Mouse (Mus musculus): ENCODE results near the gene Pde4d. TPM values are rescaled to one million over a fixed set of nuclear protein-coding genes. Genes with fewer than 3 reads are reported as not detected.
"Not testable (repeated sequence)": the region's sequence is repeated elsewhere in the genome, so short reads cannot be mapped to it uniquely, and the experiment has no call there.

Gene Pde4d
- polyA plus RNA-seq, 1 experiment from 2014 or later, result 18.6 TPM

- H3K36me3 ChIP-seq (ENCODE audit: control insufficient read depth, insufficient read depth, low read length), result no peaks in the 10 kb centered on the region
- no peaks in the 10 kb centered on the region for H3K9me3 ChIP-seq (ENCODE audit: control insufficient read depth, low read length)
- no peak overlapping the region for H3K9ac ChIP-seq (ENCODE audit: low read length)
- DNase-seq (ENCODE audit: low spot score) (no peak), ATAC-seq (replicated peaks; ENCODE audit: low FRiP score, low TSS enrichment, low read depth) (no peak)
- no peak overlapping the region for H3K27ac ChIP-seq (ENCODE audit: low read depth)
- H3K4me3 ChIP-seq (ENCODE audit: low read depth, low read length), result no peak overlapping the region
- H3K27me3 ChIP-seq (replicated peaks; ENCODE audit: control insufficient read depth, insufficient read depth, low read length), result no peaks in the 10 kb centered on the region
- 86% methylated on average over 3 of the region's 3 CpGs for WGBS
- no peak overlapping the region for H3K4me2 ChIP-seq (ENCODE audit: low read length)
- no peaks in the 10 kb centered on the region for H3K4me1 ChIP-seq (replicated peaks; ENCODE audit: control insufficient read depth, insufficient read depth, low read length)
Measured at GRCm38 (mm10) chr13:108714032-108714431, 264.3 kb downstream of the Pde4d start.

GRCm38 (mm10) chr13:108715029-108715428 lies 265.3 kb downstream of the Pde4d start:
- Histone ChIP-seq H3K4me1 (replicated peaks; ENCODE audit: control insufficient read depth, insufficient read depth, low read length) (no peaks in the 10 kb centered on the region), H3K4me2 (ENCODE audit: low read length) (no peak overlapping the region), H3K27me3 (replicated peaks; ENCODE audit: control insufficient read depth, insufficient read depth, low read length) (no peaks in the 10 kb centered on the region), H3K36me3 (ENCODE audit: control insufficient read depth, insufficient read depth, low read length) (no peaks in the 10 kb centered on the region), H3K27ac (ENCODE audit: low read depth) (no peak overlapping the region), H3K4me3 (ENCODE audit: low read depth, low read length) (no peak overlapping the region), H3K9me3 (ENCODE audit: control insufficient read depth, low read length) (no peaks in the 10 kb centered on the region), H3K9ac (ENCODE audit: low read length) (no peak overlapping the region)
- 82% methylated on average over 3 of the region's 3 CpGs for WGBS
- ATAC-seq (replicated peaks; ENCODE audit: low FRiP score, low TSS enrichment, low read depth), result no peak
- DNase-seq (ENCODE audit: low spot score), result no peak

- WGBS, result 75% methylated on average over 5 of the region's 5 CpGs
Measured at GRCm38 (mm10) chr13:108722234-108722633, 272.5 kb downstream of the Pde4d start.

GRCm38 (mm10) chr13:108734356-108734755 lies 284.6 kb downstream of the Pde4d start:
- not testable (repeated sequence) for ATAC-seq (replicated peaks; ENCODE audit: low FRiP score, low TSS enrichment, low read depth); DNase-seq (ENCODE audit: low spot score); H3K4me3 ChIP-seq (ENCODE audit: low read depth, low read length); H3K27ac ChIP-seq (ENCODE audit: low read depth); H3K4me2 ChIP-seq (ENCODE audit: low read length); H3K9me3 ChIP-seq (ENCODE audit: control insufficient read depth, low read length); H3K27me3 ChIP-seq (replicated peaks; ENCODE audit: control insufficient read depth, insufficient read depth, low read length); H3K36me3 ChIP-seq (ENCODE audit: control insufficient read depth, insufficient read depth, low read length); H3K4me1 ChIP-seq (replicated peaks; ENCODE audit: control insufficient read depth, insufficient read depth, low read length); H3K9ac ChIP-seq (ENCODE audit: low read length)
- 91% methylated on average over 2 of the region's 2 CpGs for WGBS

More at GRCm38 (mm10) chr13:108722234-108722633, 272.5 kb downstream of the Pde4d start:
- Histone ChIP-seq H3K4me2 (ENCODE audit: low read length) (no peak overlapping the region), H3K9ac (ENCODE audit: low read length) (no peak overlapping the region), H3K27ac (ENCODE audit: low read depth) (no peak overlapping the region), H3K36me3 (ENCODE audit: control insufficient read depth, insufficient read depth, low read length) (no peaks in the 10 kb centered on the region), H3K27me3 (replicated peaks; ENCODE audit: control insufficient read depth, insufficient read depth, low read length) (no peaks in the 10 kb centered on the region), H3K4me1 (replicated peaks; ENCODE audit: control insufficient read depth, insufficient read depth, low read length) (no peaks in the 10 kb centered on the region), H3K4me3 (ENCODE audit: low read depth, low read length) (no peak overlapping the region), H3K9me3 (ENCODE audit: control insufficient read depth, low read length) (no peaks in the 10 kb centered on the region)
- DNase-seq (ENCODE audit: low spot score) (no peak), ATAC-seq (replicated peaks; ENCODE audit: low FRiP score, low TSS enrichment, low read depth) (no peak)

GRCm38 (mm10) chr13:108751155-108751840 lies 301.6 kb downstream of the Pde4d start:
- H3K36me3 ChIP-seq (ENCODE audit: control insufficient read depth, insufficient read depth, low read length), result no peaks in the 10 kb centered on the region
- 79% methylated on average over 3 of the region's 3 CpGs for WGBS
- H3K4me3 ChIP-seq (ENCODE audit: low read depth, low read length), result no peak overlapping the region
- H3K4me2 ChIP-seq (ENCODE audit: low read length), result no peak overlapping the region
- H3K9me3 ChIP-seq (ENCODE audit: control insufficient read depth, low read length), result no peaks in the 10 kb centered on the region
- no peak overlapping the region for H3K9ac ChIP-seq (ENCODE audit: low read length)
- ATAC-seq (replicated peaks; ENCODE audit: low FRiP score, low TSS enrichment, low read depth) (no peak), DNase-seq (ENCODE audit: low spot score) (no peak)
- no peaks in the 10 kb centered on the region for H3K27me3 ChIP-seq (replicated peaks; ENCODE audit: control insufficient read depth, insufficient read depth, low read length)
- H3K27ac ChIP-seq (ENCODE audit: low read depth), result no peak overlapping the region
- H3K4me1 ChIP-seq (replicated peaks; ENCODE audit: control insufficient read depth, insufficient read depth, low read length), result no peaks in the 10 kb centered on the region

GRCm38 (mm10) chr13:108757477-108757876 lies 307.7 kb downstream of the Pde4d start:
- DNase-seq (ENCODE audit: low spot score) (no peak), ATAC-seq (replicated peaks; ENCODE audit: low FRiP score, low TSS enrichment, low read depth) (no peak)
- H3K27ac ChIP-seq (ENCODE audit: low read depth), result no peak overlapping the region
- no peak overlapping the region for H3K4me2 ChIP-seq (ENCODE audit: low read length)
- H3K36me3 ChIP-seq (ENCODE audit: control insufficient read depth, insufficient read depth, low read length), result no peaks in the 10 kb centered on the region
- 87% methylated on average over 7 of the region's 7 CpGs for WGBS
- no peaks in the 10 kb centered on the region for H3K4me1 ChIP-seq (replicated peaks; ENCODE audit: control insufficient read depth, insufficient read depth, low read length)
- H3K9me3 ChIP-seq (ENCODE audit: control insufficient read depth, low read length), result no peaks in the 10 kb centered on the region
- H3K27me3 ChIP-seq (replicated peaks; ENCODE audit: control insufficient read depth, insufficient read depth, low read length), result no peaks in the 10 kb centered on the region
- H3K9ac ChIP-seq (ENCODE audit: low read length), result no peak overlapping the region
- no peak overlapping the region for H3K4me3 ChIP-seq (ENCODE audit: low read depth, low read length)

- H3K27ac ChIP-seq (ENCODE audit: low read depth), result no peak overlapping the region
- no peaks in the 10 kb centered on the region for H3K36me3 ChIP-seq (ENCODE audit: control insufficient read depth, insufficient read depth, low read length)
- no peak overlapping the region for H3K9ac ChIP-seq (ENCODE audit: low read length)
- no peaks in the 10 kb centered on the region for H3K9me3 ChIP-seq (ENCODE audit: control insufficient read depth, low read length)
- no peak overlapping the region for H3K4me3 ChIP-seq (ENCODE audit: low read depth, low read length)
- H3K4me2 ChIP-seq (ENCODE audit: low read length), result no peak overlapping the region
- DNase-seq (ENCODE audit: low spot score), result no peak
- no peaks in the 10 kb centered on the region for H3K4me1 ChIP-seq (replicated peaks; ENCODE audit: control insufficient read depth, insufficient read depth, low read length)
- ATAC-seq (replicated peaks; ENCODE audit: low FRiP score, low TSS enrichment, low read depth), result no peak
- H3K27me3 ChIP-seq (replicated peaks; ENCODE audit: control insufficient read depth, insufficient read depth, low read length), result no peaks in the 10 kb centered on the region
- WGBS, result 76% methylated on average over 4 of the region's 4 CpGs
Measured at GRCm38 (mm10) chr13:108758331-108758730, 308.6 kb downstream of the Pde4d start.

GRCm38 (mm10) chr13:108759140-108759539 lies 309.4 kb downstream of the Pde4d start:
- no peak for DNase-seq (ENCODE audit: low spot score)
- WGBS, result 86% methylated on average over 4 of the region's 4 CpGs

GRCm38 (mm10) chr13:108763295-108763694 lies 313.5 kb downstream of the Pde4d start:
- ATAC-seq (replicated peaks; ENCODE audit: low FRiP score, low TSS enrichment, low read depth) (no peak), DNase-seq (ENCODE audit: low spot score) (no peak)
- Histone ChIP-seq H3K4me2 (ENCODE audit: low read length) (no peak overlapping the region), H3K4me1 (replicated peaks; ENCODE audit: control insufficient read depth, insufficient read depth, low read length) (no peaks in the 10 kb centered on the region), H3K27me3 (replicated peaks; ENCODE audit: control insufficient read depth, insufficient read depth, low read length) (no peaks in the 10 kb centered on the region), H3K9me3 (ENCODE audit: control insufficient read depth, low read length) (no peaks in the 10 kb centered on the region), H3K36me3 (ENCODE audit: control insufficient read depth, insufficient read depth, low read length) (no peaks in the 10 kb centered on the region), H3K9ac (ENCODE audit: low read length) (no peak overlapping the region), H3K4me3 (ENCODE audit: low read depth, low read length) (no peak overlapping the region), H3K27ac (ENCODE audit: low read depth) (no peak overlapping the region)
- 82% methylated on average over 3 of the region's 3 CpGs for WGBS

More at GRCm38 (mm10) chr13:108759140-108759539, 309.4 kb downstream of the Pde4d start:
- Histone ChIP-seq H3K4me1 (replicated peaks; ENCODE audit: control insufficient read depth, insufficient read depth, low read length) (no peaks in the 10 kb centered on the region), H3K27me3 (replicated peaks; ENCODE audit: control insufficient read depth, insufficient read depth, low read length) (no peaks in the 10 kb centered on the region), H3K9me3 (ENCODE audit: control insufficient read depth, low read length) (no peaks in the 10 kb centered on the region), H3K4me2 (ENCODE audit: low read length) (no peak overlapping the region), H3K36me3 (ENCODE audit: control insufficient read depth, insufficient read depth, low read length) (no peaks in the 10 kb centered on the region), H3K4me3 (ENCODE audit: low read depth, low read length) (no peak overlapping the region), H3K27ac (ENCODE audit: low read depth) (no peak overlapping the region), H3K9ac (ENCODE audit: low read length) (no peak overlapping the region)
- no peak for ATAC-seq (replicated peaks; ENCODE audit: low FRiP score, low TSS enrichment, low read depth)
